Mouse (Mus musculus) midbrain, postnatal 0 days (tissue): ENCODE results near the gene Skap1. TPM values are rescaled to one million over a fixed set of nuclear protein-coding genes. Genes with fewer than 3 reads are reported as not detected.

Experiments used
- ATAC-seq: fragments of 200-750 bp; cut with Nextera tagmentation; 2 replicates; pipeline ENCODE4 v1.8.0; 2017; ENCODE audit warnings: moderate number of reproducible peaks, mild to moderate bottlenecking, moderate TSS enrichment, moderate library complexity; ENCODE audit not compliant: low FRiP score
- DNase-seq: peaks from one replicate; pipeline ENCODE4 v3.0.0-alpha.2; 2015; ENCODE audit warnings: low spot score
- H3K27ac ChIP-seq: fragments of 300-500 bp; sonication (generic); 2 replicates; pipeline ENCODE4 v1.5.1; 2014; ENCODE audit warnings: low read depth, mild to moderate bottlenecking, low read length, mixed read lengths
- H3K27me3 ChIP-seq: fragments of 300-500 bp; sonication (generic); 2 replicates; pipeline ENCODE4 v1.6.1; 2014; ENCODE audit warnings: low read length, control low read depth, mixed read lengths; ENCODE audit not compliant: insufficient read depth
- H3K36me3 ChIP-seq: fragments of 300-500 bp; sonication (generic); 2 replicates; pipeline ENCODE4 v1.6.1; 2014; ENCODE audit warnings: low read length, control low read depth, mixed read lengths; ENCODE audit not compliant: insufficient read depth
- H3K4me1 ChIP-seq: fragments of 300-500 bp; sonication (generic); 2 replicates; pipeline ENCODE4 v1.6.1; 2014; ENCODE audit warnings: mild to moderate bottlenecking, control low read depth, antibody characterized with exemption, low read length, mixed read lengths; ENCODE audit not compliant: insufficient read depth
- H3K4me2 ChIP-seq: fragments of 300-500 bp; sonication (generic); 2 replicates; pipeline ENCODE4 v1.6.1; 2014; ENCODE audit warnings: low read depth, mild to moderate bottlenecking, low read length, mixed read lengths; ENCODE audit not compliant: poor library complexity, severe bottlenecking
- H3K4me3 ChIP-seq: fragments of 300-500 bp; sonication (generic); 2 replicates; pipeline ENCODE4 v1.5.1; 2014; ENCODE audit warnings: low read depth, mild to moderate bottlenecking, low read length, moderate library complexity
- H3K9ac ChIP-seq: fragments of 300-500 bp; sonication (generic); replicated peaks from 2 replicates; pipeline ENCODE4 v1.6.1; 2014; ENCODE audit warnings: mild to moderate bottlenecking, low read length, moderate library complexity, mixed read lengths; ENCODE audit not compliant: poor library complexity, severe bottlenecking
- H3K9me3 ChIP-seq: fragments of 300-500 bp; sonication (generic); 2 replicates; pipeline ENCODE4 v1.6.1; 2016; ENCODE audit warnings: low read length, control low read depth
- CTCF ChIP-seq: IDR thresholded peaks from 2 replicates; pipeline ENCODE4 v1.5.1; 2016; ENCODE audit warnings: antibody characterized with exemption, mild to moderate bottlenecking
- WGBS: fragments of 180-500 bp; shearing (Covaris S2); extraction: QIAGEN DNeasy Blood & Tissue Kit; methylation state at CpG from one replicate; pipeline ENCODE4 v1.1.7; 2014; 5-methylcytosine and 5-hydroxymethylcytosine counted together
- polyA plus RNA-seq: library from polyadenylated mRNA; unstranded; fragments of >200 nt; fragmentation: Nextera tagmentation; extraction: Ambion mirVana; gene quantifications from 2 replicates; pipeline ENCODE4 v1.2.1, GENCODE M21; 2015
- total RNA-seq: library from RNA; depleted of rRNA; stranded (reverse); fragments of >200 nt; gene quantifications from 2 replicates; pipeline ENCODE4 v1.2.3, GENCODE M21; 2014

Gene Skap1
- total and polyA plus RNA-seq, 2 experiments from 2014 or later: 1.0 to 3.2 TPM

GRCm38 (mm10) chr11:96639805-96640204 is 175.4 kb downstream of the Skap1 start:
- Histone ChIP-seq H3K4me2 (no peak overlapping the region), H3K9me3 (no peaks in the 10 kb centered on the region), H3K27me3 (no peaks in the 10 kb centered on the region), H3K4me1 (no peaks in the 10 kb centered on the region), H3K27ac (no peak overlapping the region), H3K4me3 (no peak overlapping the region), H3K9ac (no peak overlapping the region), H3K36me3 (no peaks in the 10 kb centered on the region)
- 68% methylated on average over 5 of the region's 5 CpGs for WGBS
- TF ChIP-seq CTCF: no peak
- no peak for DNase-seq
- no peak for ATAC-seq

- H3K27me3 ChIP-seq: no peaks in the 10 kb centered on the region
- WGBS: 84% methylated on average over 17 of the region's 17 CpGs
Observed at GRCm38 (mm10) chr11:96642173-96643140, 178.1 kb downstream of the Skap1 start.

GRCm38 (mm10) chr11:96644969-96645368 is 180.6 kb downstream of the Skap1 start:
- H3K27me3 ChIP-seq: no peaks in the 10 kb centered on the region
- H3K4me3 ChIP-seq: no peak overlapping the region
- no peaks in the 10 kb centered on the region for H3K9me3 ChIP-seq
- no peak overlapping the region for H3K27ac ChIP-seq
- no peak overlapping the region for H3K4me2 ChIP-seq
- H3K4me1 ChIP-seq: no peaks in the 10 kb centered on the region
- H3K36me3 ChIP-seq: no peaks in the 10 kb centered on the region
- ATAC-seq (no peak), DNase-seq (no peak)
- no peak overlapping the region for H3K9ac ChIP-seq
- no peak for TF ChIP-seq CTCF
- WGBS: 78% methylated on average over 7 of the region's 7 CpGs

More at GRCm38 (mm10) chr11:96642173-96643140, 178.1 kb downstream of the Skap1 start:
- Histone ChIP-seq H3K4me2 (no peak overlapping the region), H3K4me1 (no peaks in the 10 kb centered on the region), H3K36me3 (no peaks in the 10 kb centered on the region), H3K9ac (no peak overlapping the region), H3K9me3 (no peaks in the 10 kb centered on the region), H3K4me3 (no peak overlapping the region), H3K27ac (no peak overlapping the region)
- no peak for ATAC-seq
- no peak for DNase-seq
- no peak for TF ChIP-seq CTCF

DNA sequence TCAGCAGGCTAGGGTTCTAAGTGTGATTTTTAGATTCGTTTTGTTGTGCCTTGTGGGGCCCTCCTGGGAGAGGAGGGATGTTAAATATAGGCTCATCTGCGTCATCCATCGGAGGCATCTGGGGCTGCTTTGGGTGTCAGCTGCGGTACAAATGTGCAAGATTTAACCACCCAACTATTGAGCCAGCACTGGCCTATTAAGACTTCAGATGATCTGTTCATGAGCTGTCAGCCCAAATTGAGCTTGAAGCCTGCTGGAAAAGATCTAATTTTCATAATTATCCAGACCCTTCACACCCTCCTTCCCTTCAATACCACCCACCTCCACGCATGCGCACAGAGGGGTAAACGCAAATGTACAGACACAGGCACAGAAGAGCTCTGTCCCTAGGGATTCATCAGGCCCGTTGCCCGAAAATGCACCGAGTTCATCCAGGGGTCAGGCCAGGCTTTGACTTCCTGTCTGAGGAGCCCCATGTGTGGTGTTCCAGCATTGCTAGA is 181.2 kb downstream of the Skap1 start:
- H3K4me1 ChIP-seq: no peaks in the 10 kb centered on the region
- H3K9ac ChIP-seq: no peak overlapping the region
- no peak for ATAC-seq
- peak; percentile 66 for DNase-seq
- no peak overlapping the region for H3K4me2 ChIP-seq
- H3K27ac ChIP-seq: no peak overlapping the region
- no peak overlapping the region for H3K4me3 ChIP-seq
- H3K27me3 ChIP-seq: no peaks in the 10 kb centered on the region
- no peaks in the 10 kb centered on the region for H3K9me3 ChIP-seq
- WGBS: 40% methylated on average over 10 of the region's 10 CpGs
- no peak for TF ChIP-seq CTCF
- H3K36me3 ChIP-seq: no peaks in the 10 kb centered on the region

GRCm38 (mm10) chr11:96651848-96652247 is 187.5 kb downstream of the Skap1 start:
- Histone ChIP-seq H3K4me2 (no peak overlapping the region), H3K4me3 (no peak overlapping the region), H3K9ac (no peak overlapping the region), H3K9me3 (no peaks in the 10 kb centered on the region), H3K27me3 (no peaks in the 10 kb centered on the region), H3K27ac (no peak overlapping the region), H3K36me3 (no peaks in the 10 kb centered on the region), H3K4me1 (no peaks in the 10 kb centered on the region)
- ATAC-seq (no peak), DNase-seq (no peak)
- no peak for TF ChIP-seq CTCF
- WGBS: 90% methylated on average over 9 of the region's 9 CpGs

- WGBS: 92% methylated on average over 8 of the region's 8 CpGs
Observed at GRCm38 (mm10) chr11:96653867-96654266, 189.5 kb downstream of the Skap1 start.

More at GRCm38 (mm10) chr11:96653867-96654266, 189.5 kb downstream of the Skap1 start:
- no peak overlapping the region for H3K27ac ChIP-seq
- H3K4me2 ChIP-seq: no peak overlapping the region
- no peak for ATAC-seq
- H3K36me3 ChIP-seq: no peaks in the 10 kb centered on the region
- H3K9ac ChIP-seq: no peak overlapping the region
- no peak overlapping the region for H3K4me3 ChIP-seq
- no peaks in the 10 kb centered on the region for H3K4me1 ChIP-seq
- DNase-seq: no peak
- H3K9me3 ChIP-seq: no peaks in the 10 kb centered on the region
- no peaks in the 10 kb centered on the region for H3K27me3 ChIP-seq
- TF ChIP-seq CTCF: no peak
